Mouse (Mus musculus) thymus, postnatal 36 days (tissue): ENCODE measurements at regions not wholly inside any gene's neighbourhood (a gene's known extent, or its start where the extent isn't known, plus 50 kb on each side); places are given as distances from the start of the nearest gene placed in this dataset.
"Not testable (repeated sequence)": the region's sequence is repeated elsewhere in the genome, so short reads cannot be mapped to it uniquely, and the experiment has no call there.

Source experiments
- DNase-seq, 2 experiments: peaks; one replicate each; pipeline ENCODE4 v3.0.0; 2022; ENCODE audit warnings: mixed read lengths in 2 of 2

GRCm38 (mm10) chr9:80961818-80962217, 496.5 kb upstream of the Impg1 start:
- DNase-seq: no peak

GRCm38 (mm10) chr9:80942991-80943390, 477.7 kb upstream of the Impg1 start:
- no peak for DNase-seq

GRCm38 (mm10) chr9:80941424-80941823, 476.1 kb upstream of the Impg1 start:
- no peak for DNase-seq

- no peak for DNase-seq
These were observed 473.0 kb upstream of the Impg1 start for GRCm38 (mm10) chr9:80938238-80938637.

GRCm38 (mm10) chr9:80930628-80931027, 465.3 kb upstream of the Impg1 start:
- DNase-seq: no peak

GRCm38 (mm10) chr9:80920304-80920703, 455.0 kb upstream of the Impg1 start:
- no peak for DNase-seq

- no peak for DNase-seq
These were observed 448.6 kb upstream of the Impg1 start for GRCm38 (mm10) chr9:80913867-80914266.

GRCm38 (mm10) chr9:80912177-80912576, 446.9 kb upstream of the Impg1 start:
- no peak for DNase-seq

- DNase-seq: no peak
These were observed 401.5 kb upstream of the Impg1 start for GRCm38 (mm10) chr9:80866807-80867206.

GRCm38 (mm10) chr9:80858998-80859397, 393.7 kb upstream of the Impg1 start:
- DNase-seq: no peak

GRCm38 (mm10) chr9:80848190-80848589, 382.9 kb upstream of the Impg1 start:
- DNase-seq: no peak

GRCm38 (mm10) chr9:80832808-80833207, 367.5 kb upstream of the Impg1 start:
- no peak for DNase-seq

- no peak for DNase-seq
These were observed 360.1 kb upstream of the Impg1 start for GRCm38 (mm10) chr9:80825346-80825745.

- no peak for DNase-seq
These were observed 354.8 kb upstream of the Impg1 start for GRCm38 (mm10) chr9:80820066-80820465.

GRCm38 (mm10) chr9:80819070-80819469, 353.8 kb upstream of the Impg1 start:
- no peak for DNase-seq

GRCm38 (mm10) chr9:80813921-80814320, 348.6 kb upstream of the Impg1 start:
- not testable (repeated sequence) for DNase-seq

- DNase-seq: no peak
These were observed 326.2 kb upstream of the Impg1 start for GRCm38 (mm10) chr9:80791523-80791922.

- DNase-seq: no peak
These were observed 309.3 kb upstream of the Impg1 start for GRCm38 (mm10) chr9:80774541-80774940.

GRCm38 (mm10) chr9:80735806-80736205, 270.5 kb upstream of the Impg1 start:
- peak in 1 of 2 experiments; percentile 2 for DNase-seq

- DNase-seq: no peak
These were observed 267.7 kb upstream of the Impg1 start for GRCm38 (mm10) chr9:80732971-80733370.

GRCm38 (mm10) chr9:80723638-80724037, 258.4 kb upstream of the Impg1 start:
- no peak for DNase-seq

- no peak for DNase-seq
These were observed 253.2 kb upstream of the Impg1 start for GRCm38 (mm10) chr9:80718516-80718915.

GRCm38 (mm10) chr9:80709781-80710180, 244.5 kb upstream of the Impg1 start:
- no peak for DNase-seq

GRCm38 (mm10) chr9:80705264-80705663, 240.0 kb upstream of the Impg1 start:
- no peak for DNase-seq

- no peak for DNase-seq
These were observed 231.9 kb upstream of the Impg1 start for GRCm38 (mm10) chr9:80697171-80697570.
